In the genomic region with DNA sequence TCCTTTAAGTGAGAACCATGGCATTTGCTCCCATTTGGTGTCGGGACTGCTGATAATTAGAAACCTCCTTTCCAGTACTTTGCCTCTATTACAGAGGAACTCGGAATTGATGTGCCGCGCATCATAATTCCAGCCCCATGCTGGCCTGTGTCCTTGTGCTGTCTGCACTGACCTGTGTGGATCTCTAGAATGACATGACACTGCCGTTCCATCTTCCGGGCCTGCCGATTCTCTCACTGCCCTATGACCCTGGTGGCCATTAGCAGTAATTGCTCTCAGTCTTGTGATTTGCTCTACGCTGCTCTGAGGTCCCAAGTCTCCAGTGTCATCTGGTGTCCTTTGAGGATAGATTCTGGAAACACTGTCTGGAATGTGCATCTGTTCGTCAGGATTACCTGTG, we compare ENCODE assay signal across 14 mouse cellular contexts.
A peak's percentile ranks its signal among the peaks of the same experiment; 100 is the strongest.
DNase-seq lines count a peak whose midpoint lies in the region; ATAC-seq and TF ChIP-seq lines count a peak whose summit lies in the region.
"Had no signal": no experiment of that assay in that cellular context is flagged by ENCODE, and none has a peak within 500 bp of the region (broad histone marks: within the 10 kb centered on the region; RNA-seq: fewer than 3 reads in every experiment).

No protein-coding gene starts in this region.

- no peaks in the 10 kb centered on the region for H3K27me3 ChIP-seq in liver, embryonic 14.5 days (ENCODE audit: control insufficient read depth, insufficient read depth, low read length)
- H3K27me3 ChIP-seq: limb, embryonic 12.5 days; lung, embryonic 15.5 days had no signal

- no peak overlapping the region for H3K4me2 ChIP-seq in liver, embryonic 14.5 days (ENCODE audit: low read depth)
- H3K4me2 ChIP-seq: hindbrain, embryonic 13.5 days; limb, embryonic 12.5 days; lung, embryonic 15.5 days had no signal

- H3K4me3 ChIP-seq in liver, embryonic 14.5 days (ENCODE audit: insufficient read depth in 1 of 2, low read depth in 2 of 2, low read length in 2 of 2), result no peak overlapping the region
- H3K4me3 ChIP-seq: hindbrain, embryonic 13.5 days; limb, embryonic 12.5 days; lung, embryonic 15.5 days had no signal

- H3K4me1 ChIP-seq in liver, embryonic 14.5 days (replicated peaks; ENCODE audit: control insufficient read depth in 2 of 2, insufficient read depth in 2 of 2, low read length in 1 of 2), result peaks cover 0 to 4% of the 10 kb centered on the region in 2 experiments; a peak in 1 of 4 replicates

- intact Hi-C loops in heart, postnatal 10 days (cut with DNase I), result no loop called here

- DNase-seq in heart, adult 11 months, result peak; percentile 70
- no peak for DNase-seq in heart, postnatal 10 days
- DNase-seq in liver, embryonic 14.5 days (ENCODE audit: low read depth in 3 of 3, low spot score in 3 of 3), result no peak
- DNase-seq in liver (no peak), ES-CJ7 (ENCODE audit: low read depth, low spot score) (peak; percentile 58)
- DNase-seq in cerebellum, adult 18-20 months, result no peak
- DNase-seq in spleen, adult 18-20 months, result no peak
- DNase-seq: adrenal gland, postnatal 10 days; cerebellum, postnatal 10 days; kidney, adult 9 months had no signal

- ATAC-seq in liver, embryonic 14.5 days (ENCODE audit: insufficient read depth), result no peak
- peak; percentile 18; the same call in 1 of the 2 replicates for ATAC-seq in granulocyte monocyte progenitor cell, adult 5-6 weeks (replicated peaks; ENCODE audit: poor library complexity, severe bottlenecking)

- H3K9ac ChIP-seq in liver, embryonic 14.5 days (replicated peaks), result no peak overlapping the region
- H3K9ac ChIP-seq: hindbrain, embryonic 13.5 days; limb, embryonic 12.5 days; lung, embryonic 15.5 days had no signal

- H3K27ac ChIP-seq in liver, embryonic 14.5 days, result no peak overlapping the region
- H3K27ac ChIP-seq: hindbrain, embryonic 13.5 days; limb, embryonic 12.5 days; lung, embryonic 15.5 days had no signal

- TF ChIP-seq EP300 in liver, embryonic 14.5 days (IDR thresholded peaks at IDR 0.05; ENCODE audit: low read depth), result no peak

- no peaks in the 10 kb centered on the region for H3K9me3 ChIP-seq in liver, embryonic 14.5 days (ENCODE audit: control insufficient read depth, low read length)
- H3K9me3 ChIP-seq: hindbrain, embryonic 13.5 days; limb, embryonic 12.5 days; lung, embryonic 15.5 days had no signal

- TF ChIP-seq CTCF in liver, embryonic 14.5 days (IDR thresholded peaks at IDR 0.05; ENCODE audit: low read depth), result peak; percentile 26; the same call in 1 of the 2 replicates

- H3K36me3 ChIP-seq in liver, embryonic 14.5 days (replicated peaks; ENCODE audit: control insufficient read depth, insufficient read depth, low read depth), result no peaks in the 10 kb centered on the region
- H3K36me3 ChIP-seq: hindbrain, embryonic 13.5 days; limb, embryonic 12.5 days; lung, embryonic 15.5 days had no signal

- WGBS in liver, embryonic 14.5 days (ENCODE audit: insufficient replicate concordance), result 73% methylated on average over 9 of the region's 9 CpGs

Comparison
In these comparisons a context has a peak if more than half of its experiments do, and no peak if none do; other contexts are left out.
1. DNase-seq: peak in heart, adult 11 months (single experiment) and ES-CJ7 (single experiment); none in heart, postnatal 10 days (0 of 2), liver, embryonic 14.5 days (0 of 3), liver (single experiment), cerebellum, adult 18-20 months (0 of 2) and spleen, adult 18-20 months (0 of 2).